Mouse (Mus musculus): Measurements from ENCODE around the gene Lap3. TPM values are rescaled to one million over a fixed set of nuclear protein-coding genes. Genes with fewer than 3 reads are reported as not detected.

Gene Lap3
- 48.4 and 58.8 TPM in 2 replicates for polyA plus RNA-seq (2012; rRNA removed)

DNA sequence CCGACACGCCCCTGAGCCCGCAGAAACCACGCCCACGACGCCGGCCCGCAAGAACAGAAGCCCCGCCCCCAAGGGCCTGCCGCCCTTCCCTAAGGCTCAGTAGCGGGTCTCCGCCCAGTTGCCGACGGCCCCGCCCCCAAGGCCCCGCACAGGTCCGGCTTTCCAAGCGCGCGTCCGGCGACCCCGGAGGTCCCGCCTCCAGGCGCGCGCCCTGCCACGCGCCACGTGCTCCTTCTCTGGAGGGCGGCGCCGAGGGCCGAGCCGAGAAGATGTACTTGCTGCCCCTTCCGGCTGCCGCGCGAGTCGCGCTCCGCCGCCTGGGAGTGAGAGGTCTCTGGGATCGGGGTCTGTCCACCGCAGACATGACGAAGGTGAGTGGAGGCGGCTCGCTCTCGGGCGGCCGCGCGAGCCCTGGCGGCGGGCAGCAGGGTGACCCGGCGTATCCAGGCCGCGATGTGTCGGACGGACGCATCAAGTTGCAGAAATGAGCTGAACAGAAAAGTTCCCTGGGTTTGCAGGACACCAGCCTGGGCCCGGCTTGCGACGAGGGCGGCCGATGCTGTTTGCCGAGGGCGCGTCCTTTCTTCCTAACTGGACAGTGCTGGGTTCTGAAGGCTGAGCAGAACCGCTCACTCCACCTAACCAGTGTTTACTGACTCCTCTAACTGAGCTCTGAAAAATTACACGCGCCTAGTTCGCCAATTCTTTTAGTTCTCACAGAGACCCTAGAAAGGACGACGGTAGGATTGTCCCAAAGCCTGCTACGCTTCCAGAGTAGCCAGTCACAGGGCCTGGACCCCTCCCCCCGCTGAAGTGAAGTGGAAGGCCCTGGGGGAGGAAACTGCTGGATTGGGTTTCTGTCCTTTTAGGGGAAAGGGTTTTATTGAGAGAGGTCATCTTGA lies at the start of gene Lap3:
Lap3 (plus strand) TSS at position 184 of the 902 bp plus-strand sequence.
- peak; percentile 94 to 97 for DNase-seq (ENCODE audit: extremely low spot score in 1 of 2, low spot score in 1 of 2)

DNA sequence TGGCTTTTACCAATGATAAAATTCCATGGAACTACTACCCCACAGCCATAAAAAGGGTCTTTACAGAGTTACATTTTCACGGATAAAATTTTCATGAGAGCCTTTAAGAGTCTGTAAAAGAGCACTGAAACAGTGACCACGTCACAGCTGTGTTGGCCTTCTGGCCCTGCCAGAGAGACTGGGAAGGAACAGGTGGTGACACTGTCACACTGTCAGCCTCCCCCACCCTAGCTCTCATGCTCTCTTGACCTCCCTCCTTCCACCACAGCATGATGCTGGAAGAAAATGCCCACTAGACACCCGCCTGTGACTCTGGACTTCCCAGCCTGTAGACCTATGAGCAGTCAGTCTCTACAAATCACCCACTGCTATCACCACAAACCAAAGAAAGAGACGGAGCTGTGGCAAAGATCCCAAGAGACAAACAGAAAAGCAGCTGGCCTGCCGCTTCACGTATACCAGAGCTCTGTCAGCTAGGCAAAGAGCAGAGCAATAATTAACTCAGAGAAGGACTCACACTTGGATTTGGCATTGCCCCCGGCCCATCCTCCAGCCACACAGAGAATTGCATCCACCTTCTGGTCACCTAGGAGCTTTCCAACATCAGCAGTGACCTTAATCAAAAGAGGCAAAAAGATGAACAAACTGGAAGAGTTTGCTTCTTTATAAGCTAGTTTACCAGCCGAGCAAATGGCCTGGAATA lies 48.9 kb upstream of the Lap3 start:
- no peak for DNase-seq (ENCODE audit: extremely low spot score in 1 of 2, low spot score in 1 of 2)

DNA sequence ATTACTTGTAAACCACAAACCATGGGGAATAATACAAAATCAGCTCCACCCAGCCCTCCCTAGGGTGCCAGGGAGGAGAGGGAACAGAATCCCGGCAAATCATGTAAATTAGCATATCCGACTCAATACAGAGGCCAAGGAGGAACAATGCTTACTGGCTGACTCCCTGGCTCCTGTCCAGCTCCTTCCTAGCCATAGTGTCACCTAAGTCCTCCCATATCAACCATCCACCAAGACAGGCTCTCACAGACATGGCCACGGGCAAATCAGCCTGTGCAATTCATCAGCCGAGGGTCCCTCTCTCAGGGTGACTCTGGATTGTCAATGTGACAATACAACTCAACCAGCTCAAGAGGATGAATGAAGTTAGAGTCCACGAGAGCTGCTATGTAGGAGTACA lies 44.5 kb upstream of the Lap3 start:
- no peak for DNase-seq (ENCODE audit: extremely low spot score in 1 of 2, low spot score in 1 of 2)

DNA sequence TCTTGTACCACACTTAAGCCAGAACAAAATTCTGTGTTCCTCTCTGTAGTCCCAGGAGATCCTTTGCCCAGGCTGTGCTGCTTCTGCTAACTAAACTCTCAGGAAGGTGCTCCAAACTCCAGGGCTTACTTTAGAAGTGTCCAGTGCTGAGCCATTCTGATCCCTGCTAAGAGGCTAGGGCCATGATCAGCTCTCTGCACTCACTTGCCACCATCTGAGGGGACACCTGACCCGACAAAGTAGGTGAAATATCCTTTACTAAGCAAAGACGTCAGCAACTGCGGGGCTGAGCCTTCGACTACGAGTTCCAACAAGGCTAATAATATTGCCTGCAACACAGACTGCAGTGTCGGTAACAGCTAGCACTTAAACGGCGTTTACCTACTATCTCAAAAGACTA lies 44.0 kb upstream of the Lap3 start:
- DNase-seq (ENCODE audit: extremely low spot score in 1 of 2, low spot score in 1 of 2) = no peak

DNA sequence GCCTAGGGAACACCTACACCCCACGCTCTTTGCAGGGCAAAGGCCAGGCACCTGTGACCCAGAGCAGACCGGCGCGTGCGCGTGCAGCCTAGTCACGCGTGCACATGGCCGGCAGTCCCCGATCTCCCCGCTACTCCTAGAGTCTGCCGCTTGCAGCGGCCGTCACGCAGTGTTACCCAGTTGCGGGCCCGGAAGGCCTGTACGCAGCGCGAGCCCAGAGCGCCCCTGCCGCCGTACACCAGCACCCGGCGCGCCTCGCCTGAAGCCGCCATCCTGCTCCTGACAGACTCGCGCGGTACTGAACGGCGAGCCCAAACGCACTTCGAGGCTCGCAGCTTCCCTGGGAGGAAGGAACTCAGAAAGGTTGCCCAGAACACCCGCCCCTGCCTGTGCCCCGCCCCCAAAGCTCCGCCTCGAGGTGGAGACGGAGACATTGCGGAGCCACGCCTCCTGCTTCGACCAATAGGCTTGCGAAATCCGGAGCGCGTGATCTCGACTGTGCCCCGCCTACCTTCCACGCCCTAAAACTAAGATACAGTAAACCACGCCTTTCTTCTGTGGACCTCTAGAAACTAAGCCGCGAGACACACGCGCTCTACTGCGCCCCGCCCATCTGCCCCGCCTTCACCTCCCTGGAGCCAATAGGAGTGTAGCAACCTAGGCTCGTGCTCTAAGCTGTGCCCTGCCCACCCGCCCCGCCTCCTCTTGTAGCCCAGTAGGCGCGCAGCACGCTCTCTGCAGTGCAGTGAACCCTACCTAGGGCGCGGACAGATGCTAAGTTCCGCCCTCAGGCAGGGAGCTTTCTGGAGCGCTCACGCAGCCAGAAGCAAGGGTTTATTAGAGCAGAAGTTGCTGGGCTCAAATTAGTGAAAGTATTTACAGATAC lies 43.1 kb upstream of the Lap3 start, which contains the start of gene Qdpr:
Qdpr (minus strand) TSS at position 406 of the 886 bp plus-strand sequence.
- peak; percentile 94 to 96 for DNase-seq (ENCODE audit: extremely low spot score in 1 of 2, low spot score in 1 of 2)

DNA sequence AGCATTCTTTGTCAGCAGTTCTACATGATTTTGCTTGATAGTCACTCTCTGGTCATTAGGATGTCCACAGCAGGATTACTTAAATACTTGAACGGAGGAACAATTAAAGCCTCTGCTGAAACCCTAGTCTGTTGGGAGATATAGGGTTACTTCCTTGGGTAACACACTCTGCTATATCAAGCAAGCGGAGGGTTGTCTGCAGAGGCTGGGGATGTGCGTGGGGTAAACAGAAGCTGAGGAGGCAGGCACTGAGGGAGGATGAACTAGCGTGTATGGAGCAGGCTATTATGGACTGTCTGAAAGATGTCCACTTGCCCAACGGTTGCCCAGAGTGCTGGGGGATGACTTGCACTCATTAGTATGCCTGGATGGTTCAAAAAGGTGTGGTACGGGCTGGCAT lies 39.7 kb upstream of the Lap3 start, which contains the start of gene Clrn2:
Clrn2 (plus strand) TSS at position 301 of the 400 bp plus-strand sequence.
- DNase-seq (ENCODE audit: extremely low spot score in 1 of 2, low spot score in 1 of 2) = no peak

DNA sequence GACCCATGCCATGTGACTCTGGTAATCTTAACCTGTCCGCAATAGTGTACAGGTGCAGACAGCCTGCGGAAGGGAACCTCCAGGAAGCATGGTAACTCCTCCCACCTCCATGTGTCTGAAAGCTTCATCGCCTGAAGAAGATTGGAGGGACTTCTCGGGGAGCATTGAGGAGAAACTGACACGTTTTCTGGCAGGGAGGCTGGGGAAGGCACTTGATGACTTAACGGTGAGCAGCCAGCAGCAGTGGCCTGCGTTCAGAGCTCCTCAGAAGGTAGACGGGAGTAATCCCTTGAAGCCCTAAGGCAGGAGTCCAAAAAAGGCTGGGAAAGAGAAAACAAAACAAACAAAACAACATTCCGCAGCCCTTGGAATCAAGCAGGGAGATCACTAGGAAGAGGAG lies 38.7 kb upstream of the Lap3 start:
- DNase-seq (ENCODE audit: extremely low spot score in 1 of 2, low spot score in 1 of 2) = no peak

DNA sequence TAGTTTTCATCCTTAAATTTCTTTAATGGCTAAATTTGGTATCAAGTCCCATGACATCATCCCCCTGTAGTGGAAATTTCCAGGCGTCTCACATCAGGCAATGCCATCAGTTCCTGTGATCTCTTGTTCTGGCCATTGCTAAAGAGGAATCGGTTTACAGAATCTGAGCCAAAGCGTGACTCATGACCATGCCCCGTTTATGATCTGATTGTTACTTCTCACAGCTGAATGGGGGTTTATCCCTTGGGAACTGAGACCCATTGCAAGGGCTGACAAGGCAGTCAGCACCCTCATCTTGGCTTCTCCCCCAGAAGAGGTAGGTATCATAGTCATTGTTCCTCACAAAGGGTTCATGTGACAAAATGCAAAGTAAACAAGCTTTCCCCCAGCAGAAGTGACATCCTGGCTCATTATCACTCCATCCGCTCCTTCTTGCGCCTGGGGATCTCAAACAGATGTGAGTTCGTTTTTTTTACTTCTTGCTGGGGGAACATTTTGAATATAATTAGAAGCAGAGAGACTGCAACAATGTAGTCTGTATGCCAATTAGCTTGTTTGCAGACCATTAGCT lies 20.2 kb upstream of the Lap3 start:
- peak in 1 of 2 experiments; percentile 62 for DNase-seq (ENCODE audit: extremely low spot score in 1 of 2, low spot score in 1 of 2)

DNA sequence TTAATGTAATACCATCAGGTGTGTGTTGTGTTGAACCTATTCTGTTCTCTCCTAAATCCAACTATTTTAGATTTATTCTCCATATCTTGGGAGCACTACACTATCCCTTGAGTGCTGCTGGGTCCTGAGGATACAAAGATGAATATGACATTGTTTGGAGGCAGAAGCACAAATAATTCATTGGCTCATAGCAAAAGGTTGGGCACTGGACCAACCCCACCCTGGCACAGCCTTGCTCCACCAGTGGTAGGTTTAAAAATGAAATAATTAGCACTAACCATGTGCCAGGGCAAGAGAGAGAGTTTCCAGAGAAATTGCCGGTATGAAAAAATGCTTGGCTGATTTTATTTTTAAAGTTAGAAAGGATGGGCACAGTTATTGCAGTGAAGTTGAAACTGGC lies 19.7 kb upstream of the Lap3 start:
- no peak for DNase-seq (ENCODE audit: extremely low spot score in 1 of 2, low spot score in 1 of 2)

DNA sequence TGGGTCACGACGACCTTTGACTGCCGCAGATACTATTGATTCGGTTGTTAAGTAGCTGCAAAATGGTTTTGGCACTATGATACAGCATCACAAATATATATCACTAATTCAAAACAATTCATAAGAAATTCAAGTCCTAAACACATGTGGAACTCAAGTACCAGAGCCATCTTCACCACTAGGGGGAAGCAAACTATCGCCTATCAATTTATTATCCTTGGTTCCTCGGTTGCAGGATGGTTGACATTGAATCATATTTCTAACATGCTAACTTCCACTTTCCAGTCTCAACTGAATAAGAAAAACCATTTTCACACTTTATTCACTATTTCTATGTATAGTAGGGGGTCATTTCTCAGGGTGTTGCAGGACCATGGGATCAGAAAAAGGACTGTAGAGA lies 19.0 kb upstream of the Lap3 start:
- DNase-seq (ENCODE audit: extremely low spot score in 1 of 2, low spot score in 1 of 2) = peak; percentile 48 to 93

DNA sequence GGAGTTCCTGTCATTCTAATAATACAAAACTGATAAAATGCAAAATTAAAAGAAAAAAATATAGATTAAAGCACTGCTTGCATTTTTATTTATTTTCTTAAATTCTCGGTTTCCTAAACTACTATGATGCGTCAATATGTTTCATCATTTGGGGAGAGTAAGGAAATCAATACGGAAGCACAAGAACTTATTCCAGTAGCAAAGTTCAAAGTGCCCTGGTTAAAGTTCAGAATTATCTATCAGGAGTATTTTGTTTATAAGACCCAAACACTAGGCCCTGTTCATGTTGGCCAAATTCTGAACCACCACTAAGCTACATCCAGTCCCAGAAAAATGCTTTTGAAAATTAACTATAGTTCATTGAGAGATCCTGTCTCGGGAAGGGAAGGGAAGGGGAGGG lies 18.4 kb upstream of the Lap3 start:
- DNase-seq (ENCODE audit: extremely low spot score in 1 of 2, low spot score in 1 of 2) = no peak

DNA sequence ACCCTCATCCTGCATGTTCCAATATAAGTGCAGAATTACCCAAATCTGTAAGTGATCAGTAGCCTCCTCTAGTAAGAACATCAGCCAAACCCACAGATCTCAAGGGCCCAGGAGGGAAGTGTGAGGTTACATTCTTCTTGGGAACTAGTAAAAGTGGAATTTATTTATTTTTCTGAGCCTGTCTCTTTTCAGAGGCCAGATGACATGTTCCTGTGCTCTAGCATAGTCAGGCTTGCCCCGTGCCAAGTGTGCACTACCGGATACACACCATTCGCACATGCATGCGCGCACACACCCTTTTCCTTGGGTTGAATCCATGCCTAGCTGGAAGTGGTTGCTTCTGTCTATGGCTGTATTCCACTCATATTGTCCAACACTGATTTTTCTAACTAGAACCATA lies 17.4 kb upstream of the Lap3 start:
- DNase-seq (ENCODE audit: extremely low spot score in 1 of 2, low spot score in 1 of 2) = no peak

DNA sequence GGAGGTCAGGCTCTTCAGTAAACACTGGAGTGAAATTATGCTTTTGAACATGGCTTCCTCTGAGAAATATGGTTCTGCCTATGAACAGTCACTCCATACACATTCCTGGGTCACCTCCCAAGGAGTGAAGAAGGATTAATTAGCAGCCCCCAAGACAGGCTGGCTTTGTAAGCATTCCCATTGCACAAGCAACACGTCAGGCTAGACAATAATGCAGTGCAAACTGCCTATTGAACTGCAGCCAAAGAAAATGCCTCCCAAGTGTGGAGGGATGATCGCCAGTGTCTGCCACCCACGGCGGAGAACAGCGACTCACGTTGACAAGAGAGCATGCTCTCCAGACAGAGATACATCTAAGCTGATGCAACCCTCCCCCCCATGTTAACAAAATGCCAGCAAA lies 16.9 kb upstream of the Lap3 start:
- DNase-seq (ENCODE audit: extremely low spot score in 1 of 2, low spot score in 1 of 2) = peak; percentile 20 to 62

DNA sequence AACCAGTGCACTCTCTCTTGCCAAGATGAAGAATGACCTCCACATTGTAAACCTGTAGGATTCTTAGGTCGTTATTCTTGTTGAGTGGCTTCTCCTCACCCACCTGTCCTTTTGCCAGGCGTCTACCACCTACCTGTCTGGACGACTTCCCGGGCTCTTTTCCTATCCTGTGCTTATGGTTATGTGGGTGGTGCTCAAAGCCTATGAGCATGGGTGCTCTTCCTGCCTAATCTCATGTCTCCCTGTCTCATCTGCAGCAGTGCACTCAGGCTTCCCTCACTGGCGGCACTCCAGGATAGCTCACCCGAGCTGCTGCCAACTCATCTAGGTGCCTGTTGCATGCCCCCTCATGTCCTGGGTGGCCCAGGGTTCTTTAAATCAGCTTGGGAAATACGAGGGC lies 15.6 kb upstream of the Lap3 start:
- DNase-seq (ENCODE audit: extremely low spot score in 1 of 2, low spot score in 1 of 2) = no peak

DNA sequence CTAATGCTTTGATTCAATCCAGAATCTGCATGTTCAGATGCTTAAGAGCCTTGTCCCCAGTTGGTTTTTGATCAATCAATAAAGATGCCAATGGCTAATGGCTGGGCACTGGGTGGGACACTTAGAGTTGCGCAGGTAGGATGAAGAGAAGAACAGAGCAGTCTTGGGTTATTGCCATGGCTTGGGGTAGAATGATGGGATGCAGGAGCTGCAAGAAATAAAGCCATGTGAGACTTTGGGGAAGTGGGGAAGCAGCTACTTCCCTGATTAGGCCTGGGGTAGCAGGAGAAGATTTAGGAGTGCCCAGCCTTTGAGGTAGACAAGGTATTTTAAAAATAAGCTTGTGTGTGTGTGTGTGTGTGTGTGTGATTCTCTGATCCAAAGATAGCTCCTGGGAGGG lies 13.1 kb upstream of the Lap3 start:
- no peak for DNase-seq (ENCODE audit: extremely low spot score in 1 of 2, low spot score in 1 of 2)

DNA sequence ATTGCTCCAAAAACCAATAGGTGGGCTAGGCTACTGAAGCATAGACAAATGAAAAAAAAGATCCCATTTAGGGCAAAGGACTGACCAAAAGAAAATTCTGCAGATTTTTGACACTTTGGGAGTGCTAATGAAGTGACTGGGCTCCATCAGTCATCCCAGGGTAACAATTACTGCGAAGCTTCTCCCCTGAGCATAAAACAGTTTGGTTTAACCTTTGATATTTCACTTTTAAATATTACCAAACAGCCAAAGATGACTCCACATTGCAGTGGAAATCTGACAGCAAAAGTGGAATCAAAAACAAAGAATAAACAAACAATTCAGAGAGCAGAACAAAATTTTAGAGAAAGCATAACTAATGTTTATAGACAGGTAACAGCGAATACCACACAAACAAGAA lies 12.0 kb upstream of the Lap3 start:
- no peak for DNase-seq (ENCODE audit: extremely low spot score in 1 of 2, low spot score in 1 of 2)

DNA sequence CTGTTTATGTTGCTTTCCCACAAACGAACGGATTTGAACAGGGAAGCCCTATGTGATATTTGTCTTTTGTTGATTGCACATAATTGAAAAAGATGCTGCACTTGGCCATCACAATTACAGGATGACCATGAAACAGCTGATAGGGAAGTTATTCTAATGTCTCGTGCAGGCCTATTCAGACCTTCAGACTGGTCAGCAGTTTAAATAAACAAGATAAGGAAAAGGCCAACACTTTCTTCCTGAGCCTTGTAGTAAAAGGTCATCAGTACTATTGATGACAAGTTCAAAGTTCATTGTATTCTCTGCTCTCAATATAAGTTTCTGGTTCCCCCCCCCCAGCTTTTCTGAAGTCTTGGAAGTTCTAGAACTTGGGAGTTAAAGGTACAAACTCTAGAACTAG lies 10.6 kb upstream of the Lap3 start:
- DNase-seq (ENCODE audit: extremely low spot score in 1 of 2, low spot score in 1 of 2) = no peak

DNA sequence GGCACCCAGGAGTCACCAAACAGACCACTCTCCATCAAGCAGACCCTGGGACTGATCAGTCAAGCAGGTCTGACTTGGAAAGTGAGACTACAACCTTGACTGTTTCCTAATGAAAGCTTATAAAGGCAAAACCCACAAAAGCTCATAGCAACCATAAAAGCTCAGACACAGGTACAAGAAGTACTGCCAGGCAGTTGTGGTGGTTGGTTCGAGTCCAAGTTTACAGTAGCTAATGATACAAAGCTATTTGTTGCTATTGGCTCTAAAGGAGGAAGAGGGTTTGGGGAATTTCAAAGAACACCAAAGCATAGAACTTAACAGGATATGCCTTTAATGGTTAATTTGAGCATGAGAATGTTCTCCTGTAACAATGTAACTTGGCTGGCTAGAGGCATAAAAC lies 9.5 kb upstream of the Lap3 start:
- no peak for DNase-seq (ENCODE audit: extremely low spot score in 1 of 2, low spot score in 1 of 2)

DNA sequence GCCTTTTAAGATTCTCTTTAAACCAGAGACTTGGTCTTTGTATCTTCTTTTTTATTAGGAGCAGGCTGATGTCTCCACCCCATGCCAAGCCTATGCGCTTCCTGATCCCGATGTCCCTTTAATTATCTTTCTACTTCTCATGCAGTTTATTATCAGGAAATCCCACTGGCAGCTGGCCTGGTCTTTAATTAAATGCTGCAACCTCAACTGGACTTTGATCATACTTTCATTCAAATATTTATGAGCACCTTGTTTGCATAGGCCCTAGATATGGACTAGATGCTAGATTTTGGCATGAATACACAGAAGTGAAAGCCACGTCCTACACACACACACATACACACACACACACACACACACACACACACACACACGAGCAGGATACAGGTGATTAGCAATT lies 1.4 kb upstream of the Lap3 start:
- no peak for DNase-seq (ENCODE audit: extremely low spot score in 1 of 2, low spot score in 1 of 2)

DNA sequence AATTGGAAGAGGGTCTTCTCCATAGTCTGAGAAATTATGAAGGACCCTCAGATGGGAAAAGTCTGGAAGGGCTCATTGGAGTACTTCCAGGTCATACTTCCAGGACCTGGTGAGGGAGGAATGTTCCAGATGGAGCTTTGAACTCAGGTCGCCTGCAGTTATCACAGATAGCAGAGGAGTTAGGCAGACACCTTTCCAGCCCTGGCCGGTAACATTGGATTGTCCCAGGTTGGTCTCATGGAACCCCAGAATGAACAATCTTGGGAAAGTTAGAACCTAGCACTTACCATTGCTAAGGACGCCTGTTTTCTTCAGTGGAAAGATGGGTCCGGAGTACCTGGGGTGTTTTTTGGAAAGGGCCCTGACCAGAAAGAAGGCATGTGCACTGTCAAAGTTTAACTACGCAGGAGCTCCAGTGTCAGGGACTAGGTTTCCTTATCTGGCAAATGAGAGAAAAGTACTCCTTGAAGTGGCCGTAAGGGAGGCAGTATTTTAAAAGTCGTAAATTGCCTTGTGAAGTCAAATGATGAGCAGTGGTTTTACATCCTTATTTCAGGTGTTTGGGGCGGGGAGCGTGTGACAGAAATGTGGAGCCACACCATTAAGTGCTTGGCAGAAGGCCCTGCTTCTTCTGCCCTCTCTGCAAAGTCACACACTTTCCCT lies 1.1 kb downstream of the Lap3 start:
- DNase-seq (ENCODE audit: extremely low spot score in 1 of 2, low spot score in 1 of 2) = no peak

Measured in frontal cortex, adult 2 months (tissue).